Mouse (Mus musculus): Measurements from ENCODE around the gene 2310061N02Rik.

DNA sequence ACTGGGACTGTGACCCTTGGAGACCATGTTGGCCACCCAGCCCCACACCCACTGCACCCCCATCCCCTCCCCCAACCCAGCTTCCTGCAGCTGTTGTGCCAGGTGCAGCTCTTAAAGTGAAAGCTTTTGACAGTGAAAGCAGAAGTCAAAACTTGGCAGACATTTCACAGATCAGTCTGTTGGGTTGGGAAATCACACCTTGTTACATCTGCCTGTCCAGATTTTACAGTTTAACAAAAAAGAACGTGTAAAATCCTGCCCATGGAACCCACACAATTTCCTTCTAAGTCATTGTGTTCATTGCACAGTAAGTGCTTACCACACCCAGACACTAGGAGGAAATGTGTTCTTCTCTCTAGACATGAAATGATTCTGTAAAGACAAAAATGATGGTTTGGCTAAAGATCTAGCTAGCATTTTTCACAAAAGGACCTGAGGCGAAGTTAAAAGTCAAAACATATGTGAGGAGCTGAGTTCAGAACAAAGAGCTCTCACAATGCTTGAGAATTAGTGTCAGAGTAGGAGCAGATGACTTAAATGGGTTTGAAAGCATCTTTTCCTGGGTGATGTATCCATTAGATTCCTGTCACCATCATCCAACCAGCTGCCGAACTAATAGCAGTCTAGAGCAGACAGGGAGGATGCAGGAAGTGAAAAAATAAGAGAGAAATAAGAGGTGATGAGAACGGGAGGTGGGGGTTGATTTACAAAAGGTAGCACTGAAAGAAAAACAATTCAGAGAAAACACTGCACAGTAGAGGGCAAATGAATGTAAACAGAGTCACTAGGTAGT is 6.5 kb downstream of the 2310061N02Rik start:
- TF ChIP-seq CTCF (IDR thresholded peaks at IDR 0.05; ENCODE audit: control insufficient read depth, insufficient read depth, insufficient read length) = no peak
- no peak for TF ChIP-seq CEBPB (IDR thresholded peaks at IDR 0.05; ENCODE audit: low read depth)
